Mouse (Mus musculus): ENCODE data around the gene Ccdc184. TPM values are rescaled to one million over a fixed set of nuclear protein-coding genes. Genes with fewer than 3 reads are reported as not detected.

Gene Ccdc184
- polyA plus RNA-seq (2014; fragmentation: Nextera tagmentation; extraction: Ambion mirVana): 2.0 and 2.5 TPM in 2 replicates

DNA sequence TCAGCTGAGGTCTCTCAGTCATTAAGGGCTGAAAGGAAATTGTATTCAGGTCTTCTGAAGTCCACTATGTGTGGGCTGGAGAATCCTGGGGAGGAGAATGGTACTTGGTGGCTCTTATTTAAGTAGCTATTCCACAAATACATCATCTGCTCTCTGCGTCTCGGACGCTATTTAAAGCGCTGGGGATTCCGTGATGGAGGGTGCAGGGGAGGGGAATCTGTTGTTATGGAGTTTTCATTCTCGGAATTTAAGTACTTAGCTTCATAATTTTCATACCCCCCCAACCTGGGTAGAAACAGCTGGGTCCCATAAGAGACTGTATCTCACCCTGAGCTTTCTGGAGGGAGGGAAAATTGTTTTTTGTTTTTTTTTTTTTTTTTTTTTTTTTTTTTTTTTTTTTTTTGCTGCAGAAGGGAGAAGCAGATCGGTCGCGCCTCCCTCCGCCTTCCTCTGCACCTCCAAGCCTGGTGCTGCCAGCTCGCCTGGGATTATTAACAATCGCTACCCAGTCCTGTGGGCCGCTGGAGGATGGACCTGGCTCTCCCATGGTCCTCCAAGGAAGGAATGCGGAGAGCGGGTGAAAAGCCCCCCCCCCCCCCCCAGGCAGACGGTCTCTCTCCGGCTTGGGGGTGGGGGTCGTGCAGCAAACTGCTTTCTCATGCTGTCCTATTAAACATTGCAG, at the start of gene Ccdc184:
Ccdc184 (plus strand) TSS at position 196 of the 682 bp plus-strand sequence.
- Histone ChIP-seq H3K9ac (ENCODE audit: low read depth, low read length) (peak within 1 kb of the TSS; percentile 38; the same call in 1 of the 2 replicates), H3K27ac (replicated peaks; ENCODE audit: low read depth, low read length) (no peak within 1 kb of the TSS; the same call in 1 of the 2 replicates), H3K9me3 (ENCODE audit: control insufficient read depth, low read length) (no peaks in the 10 kb centered on the region), H3K4me1 (ENCODE audit: control insufficient read depth, insufficient read depth, low read length) (no peaks in the 10 kb centered on the region), H3K4me3 (ENCODE audit: low read depth, low read length) (peak within 1 kb of the TSS; percentile 45), H3K27me3 (replicated peaks; ENCODE audit: control insufficient read depth, insufficient read depth, low read length) (peaks cover 65% of the 10 kb centered on the region), H3K4me2 (ENCODE audit: low read depth, low read length) (peak within 1 kb of the TSS; percentile 73), H3K36me3 (ENCODE audit: control insufficient read depth, insufficient read depth, low read length) (no peaks in the 10 kb centered on the region)
- DNase-seq (ENCODE audit: low spot score): no peak
- ATAC-seq (ENCODE audit: low read depth): peak; percentile 64; the same call in 1 of the 2 replicates
- 2% methylated on average over 18 of the region's 18 CpGs for WGBS

DNA sequence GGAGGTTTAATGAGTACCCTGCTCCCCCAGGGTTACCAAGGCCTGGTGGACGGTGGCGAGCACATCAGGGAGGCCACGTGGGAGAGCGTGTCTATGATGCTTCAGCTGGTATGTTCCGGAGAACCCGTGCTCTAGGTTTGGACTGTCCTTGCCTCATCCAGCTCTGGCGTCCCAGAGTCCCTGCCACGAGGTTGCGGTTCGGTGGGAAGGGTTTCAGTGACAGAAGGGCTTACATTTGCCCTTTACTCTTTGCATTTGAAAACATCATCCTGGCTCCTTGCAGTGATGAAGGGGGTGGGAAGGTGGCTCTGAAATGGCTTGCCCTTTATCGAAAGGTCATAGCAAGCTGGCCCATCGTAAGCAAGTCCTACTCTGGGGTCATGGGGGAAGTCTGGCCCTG, 47.6 kb upstream of the Ccdc184 start:
- no peak overlapping the region for H3K9ac ChIP-seq (ENCODE audit: low read depth, low read length)
- H3K4me3 ChIP-seq (ENCODE audit: low read depth, low read length): no peak overlapping the region
- H3K27me3 ChIP-seq (replicated peaks; ENCODE audit: control insufficient read depth, insufficient read depth, low read length): no peaks in the 10 kb centered on the region
- DNase-seq (ENCODE audit: low spot score): no peak
- H3K4me2 ChIP-seq (ENCODE audit: low read depth, low read length): no peak overlapping the region
- peaks cover 79% of the 10 kb centered on the region for H3K36me3 ChIP-seq (ENCODE audit: control insufficient read depth, insufficient read depth, low read length)
- H3K4me1 ChIP-seq (ENCODE audit: control insufficient read depth, insufficient read depth, low read length): no peaks in the 10 kb centered on the region
- H3K27ac ChIP-seq (replicated peaks; ENCODE audit: low read depth, low read length): no peak overlapping the region
- H3K9me3 ChIP-seq (ENCODE audit: control insufficient read depth, low read length): no peaks in the 10 kb centered on the region
- 92% methylated on average over 12 of the region's 12 CpGs for WGBS
- no peak for ATAC-seq (ENCODE audit: low read depth)

DNA sequence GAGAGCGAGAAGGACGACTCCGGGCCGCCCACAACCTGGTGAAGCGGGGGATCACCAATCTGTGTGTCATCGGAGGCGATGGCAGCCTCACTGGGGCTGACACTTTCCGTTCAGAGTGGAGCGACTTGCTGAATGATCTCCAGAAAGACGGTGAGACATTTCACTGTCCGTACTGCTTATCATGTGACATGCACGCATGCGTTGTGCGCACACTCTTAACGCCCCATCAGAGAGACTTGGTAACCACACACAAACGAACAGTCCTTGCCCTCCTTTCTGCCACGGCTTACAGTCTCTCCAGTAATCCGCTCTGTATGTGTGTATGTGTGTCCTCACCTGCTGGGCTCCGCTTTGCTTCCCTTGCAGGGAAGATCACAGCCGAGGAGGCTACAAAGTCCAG, 46.1 kb upstream of the Ccdc184 start:
- H3K27ac ChIP-seq (replicated peaks; ENCODE audit: low read depth, low read length): no peak overlapping the region
- peaks cover 90% of the 10 kb centered on the region for H3K36me3 ChIP-seq (ENCODE audit: control insufficient read depth, insufficient read depth, low read length)
- H3K4me1 ChIP-seq (ENCODE audit: control insufficient read depth, insufficient read depth, low read length): no peaks in the 10 kb centered on the region
- DNase-seq (ENCODE audit: low spot score): no peak
- H3K4me3 ChIP-seq (ENCODE audit: low read depth, low read length): no peak overlapping the region
- no peaks in the 10 kb centered on the region for H3K27me3 ChIP-seq (replicated peaks; ENCODE audit: control insufficient read depth, insufficient read depth, low read length)
- no peak overlapping the region for H3K9ac ChIP-seq (ENCODE audit: low read depth, low read length)
- ATAC-seq (ENCODE audit: low read depth): no peak
- no peak overlapping the region for H3K4me2 ChIP-seq (ENCODE audit: low read depth, low read length)
- 93% methylated on average over 20 of the region's 20 CpGs for WGBS
- H3K9me3 ChIP-seq (ENCODE audit: control insufficient read depth, low read length): no peaks in the 10 kb centered on the region

DNA sequence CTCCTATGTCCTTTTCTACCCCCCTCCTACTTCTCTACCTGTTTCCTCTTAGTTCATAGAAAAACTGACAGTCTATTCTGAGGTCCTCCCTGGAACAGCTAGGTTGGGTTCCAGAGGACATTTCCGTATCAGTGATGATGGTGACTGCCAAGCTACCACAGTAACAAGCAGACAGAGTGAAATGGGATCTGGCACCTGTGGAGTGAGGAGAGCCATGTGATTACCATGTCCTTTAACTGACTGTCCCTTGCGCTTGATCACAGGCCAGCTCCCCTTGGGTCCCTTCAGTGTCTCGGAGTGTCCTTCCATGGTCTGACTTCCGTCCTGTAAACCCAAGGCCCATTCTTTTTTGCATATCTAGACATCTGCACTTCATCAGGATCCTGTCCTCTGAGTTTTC, 36.0 kb upstream of the Ccdc184 start:
- H3K9ac ChIP-seq (ENCODE audit: low read depth, low read length): no peak overlapping the region
- ATAC-seq (ENCODE audit: low read depth) (no peak), DNase-seq (ENCODE audit: low spot score) (no peak)
- 91% methylated on average over 4 of the region's 4 CpGs for WGBS
- no peaks in the 10 kb centered on the region for H3K4me1 ChIP-seq (ENCODE audit: control insufficient read depth, insufficient read depth, low read length)
- no peaks in the 10 kb centered on the region for H3K27me3 ChIP-seq (replicated peaks; ENCODE audit: control insufficient read depth, insufficient read depth, low read length)
- H3K4me2 ChIP-seq (ENCODE audit: low read depth, low read length): no peak overlapping the region
- H3K4me3 ChIP-seq (ENCODE audit: low read depth, low read length): no peak overlapping the region
- peaks cover 86% of the 10 kb centered on the region for H3K36me3 ChIP-seq (ENCODE audit: control insufficient read depth, insufficient read depth, low read length)
- no peaks in the 10 kb centered on the region for H3K9me3 ChIP-seq (ENCODE audit: control insufficient read depth, low read length)
- no peak overlapping the region for H3K27ac ChIP-seq (replicated peaks; ENCODE audit: low read depth, low read length)

DNA sequence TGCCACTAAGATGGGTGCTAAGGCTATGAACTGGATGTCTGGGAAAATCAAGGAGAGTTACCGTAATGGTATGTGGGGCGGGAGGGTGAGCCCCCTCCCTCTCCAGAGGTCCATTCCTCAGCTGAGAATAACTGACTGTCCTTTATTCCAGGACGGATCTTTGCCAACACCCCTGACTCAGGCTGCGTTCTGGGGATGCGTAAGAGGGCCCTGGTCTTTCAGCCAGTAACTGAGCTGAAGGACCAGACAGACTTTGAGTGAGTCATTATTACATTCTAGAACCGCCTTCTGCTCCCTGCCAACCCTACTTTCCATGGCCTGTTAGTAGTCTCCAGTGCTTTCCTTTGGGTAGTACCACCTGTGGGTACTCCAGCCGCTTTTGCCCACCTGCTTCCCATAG, 35.5 kb upstream of the Ccdc184 start:
- no peak overlapping the region for H3K9ac ChIP-seq (ENCODE audit: low read depth, low read length)
- no peak for ATAC-seq (ENCODE audit: low read depth)
- H3K27ac ChIP-seq (replicated peaks; ENCODE audit: low read depth, low read length): no peak overlapping the region
- no peak overlapping the region for H3K4me3 ChIP-seq (ENCODE audit: low read depth, low read length)
- no peaks in the 10 kb centered on the region for H3K4me1 ChIP-seq (ENCODE audit: control insufficient read depth, insufficient read depth, low read length)
- no peaks in the 10 kb centered on the region for H3K27me3 ChIP-seq (replicated peaks; ENCODE audit: control insufficient read depth, insufficient read depth, low read length)
- H3K9me3 ChIP-seq (ENCODE audit: control insufficient read depth, low read length): no peaks in the 10 kb centered on the region
- H3K36me3 ChIP-seq (ENCODE audit: control insufficient read depth, insufficient read depth, low read length): peaks cover 90% of the 10 kb centered on the region
- no peak overlapping the region for H3K4me2 ChIP-seq (ENCODE audit: low read depth, low read length)
- WGBS: 90% methylated on average over 7 of the region's 7 CpGs
- DNase-seq (ENCODE audit: low spot score): no peak

DNA sequence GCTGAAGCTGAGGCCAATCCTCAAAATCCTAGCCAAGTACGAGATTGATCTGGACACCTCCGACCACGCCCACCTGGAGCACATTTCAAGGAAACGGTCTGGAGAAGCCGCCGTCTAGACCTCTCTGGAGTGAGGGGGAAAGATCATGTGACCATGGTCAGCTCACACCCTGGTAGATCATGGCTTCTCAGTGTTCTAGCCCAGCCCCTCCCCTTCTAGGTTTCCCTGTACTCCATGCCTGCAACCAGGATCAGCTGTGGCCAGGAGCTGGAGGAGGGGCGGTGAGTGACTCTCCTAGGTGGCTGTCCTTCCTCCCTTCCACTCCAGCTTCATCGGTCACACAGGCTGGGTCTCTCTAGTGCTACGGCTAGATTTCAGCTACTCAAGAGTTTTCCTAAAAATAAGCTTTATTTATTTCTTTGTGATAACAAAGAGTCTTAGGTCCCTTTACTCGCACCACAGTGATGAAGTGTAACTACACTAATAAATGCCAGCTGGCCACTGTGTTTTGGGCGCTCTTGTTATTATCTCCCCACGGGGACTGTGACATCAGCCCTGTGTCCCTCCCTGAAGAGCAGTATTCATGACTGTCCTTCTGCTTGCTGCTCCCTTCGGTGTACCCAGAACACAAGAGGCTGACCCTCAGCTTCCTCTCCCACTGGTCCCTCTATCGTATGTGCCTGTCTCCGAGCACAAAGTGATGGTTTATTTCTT, 34.9 kb upstream of the Ccdc184 start:
- H3K4me3 ChIP-seq (ENCODE audit: low read depth, low read length): no peak overlapping the region
- no peak for DNase-seq (ENCODE audit: low spot score)
- H3K4me2 ChIP-seq (ENCODE audit: low read depth, low read length): no peak overlapping the region
- peaks cover 91% of the 10 kb centered on the region for H3K36me3 ChIP-seq (ENCODE audit: control insufficient read depth, insufficient read depth, low read length)
- no peak for ATAC-seq (ENCODE audit: low read depth)
- no peaks in the 10 kb centered on the region for H3K27me3 ChIP-seq (replicated peaks; ENCODE audit: control insufficient read depth, insufficient read depth, low read length)
- no peaks in the 10 kb centered on the region for H3K9me3 ChIP-seq (ENCODE audit: control insufficient read depth, low read length)
- H3K9ac ChIP-seq (ENCODE audit: low read depth, low read length): no peak overlapping the region
- WGBS: 81% methylated on average over 15 of the region's 15 CpGs
- no peak overlapping the region for H3K27ac ChIP-seq (replicated peaks; ENCODE audit: low read depth, low read length)
- H3K4me1 ChIP-seq (ENCODE audit: control insufficient read depth, insufficient read depth, low read length): no peaks in the 10 kb centered on the region

DNA sequence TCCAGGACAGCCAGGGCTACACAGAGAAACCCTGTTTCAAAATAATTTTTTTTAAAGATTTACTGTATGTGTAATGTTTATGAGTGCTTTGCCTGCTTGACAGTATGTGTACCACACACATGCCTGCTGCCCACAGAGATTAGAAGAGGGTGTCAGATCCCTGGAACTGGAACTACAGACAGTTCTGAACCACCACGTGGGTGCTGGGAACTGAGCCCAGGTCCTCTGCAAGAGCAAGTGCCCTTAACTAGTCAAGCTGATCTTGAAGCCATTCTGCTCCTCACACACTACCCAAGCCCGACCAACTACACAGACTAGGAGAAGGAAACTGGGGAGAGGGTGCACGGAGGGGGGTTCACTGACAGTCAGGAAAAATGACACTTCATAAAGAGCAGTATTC, 33.5 kb upstream of the Ccdc184 start:
- no peaks in the 10 kb centered on the region for H3K4me1 ChIP-seq (ENCODE audit: control insufficient read depth, insufficient read depth, low read length)
- no peak for DNase-seq (ENCODE audit: low spot score)
- peaks cover 83% of the 10 kb centered on the region for H3K36me3 ChIP-seq (ENCODE audit: control insufficient read depth, insufficient read depth, low read length)
- no peak for ATAC-seq (ENCODE audit: low read depth)
- H3K9ac ChIP-seq (ENCODE audit: low read depth, low read length): no peak overlapping the region
- no peak overlapping the region for H3K4me3 ChIP-seq (ENCODE audit: low read depth, low read length)
- H3K27me3 ChIP-seq (replicated peaks; ENCODE audit: control insufficient read depth, insufficient read depth, low read length): no peaks in the 10 kb centered on the region
- no peaks in the 10 kb centered on the region for H3K9me3 ChIP-seq (ENCODE audit: control insufficient read depth, low read length)
- 87% methylated on average over 3 of the region's 3 CpGs for WGBS
- no peak overlapping the region for H3K4me2 ChIP-seq (ENCODE audit: low read depth, low read length)
- no peak overlapping the region for H3K27ac ChIP-seq (replicated peaks; ENCODE audit: low read depth, low read length)

DNA sequence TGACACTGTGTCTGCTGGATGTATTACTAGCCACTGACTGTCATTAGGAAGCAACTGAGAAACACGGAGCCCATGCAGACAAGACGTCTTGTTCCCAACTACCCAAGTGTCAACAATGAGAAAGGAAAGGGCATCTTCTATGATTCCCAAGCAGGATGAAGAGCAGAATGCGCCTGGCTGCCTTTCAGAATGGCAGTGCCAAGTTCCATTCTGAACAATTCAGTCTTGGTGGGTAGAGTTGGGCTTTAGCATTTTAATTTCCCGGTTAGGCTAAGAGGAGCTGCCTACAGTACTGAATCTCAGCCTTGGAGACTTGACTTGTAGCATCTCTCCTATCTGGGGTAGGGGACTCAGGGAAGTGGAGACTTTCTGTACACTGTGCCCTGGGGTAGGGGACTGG, 32.9 kb upstream of the Ccdc184 start:
- ATAC-seq (ENCODE audit: low read depth): no peak
- Histone ChIP-seq H3K4me1 (ENCODE audit: control insufficient read depth, insufficient read depth, low read length) (no peaks in the 10 kb centered on the region), H3K9ac (ENCODE audit: low read depth, low read length) (no peak overlapping the region), H3K4me3 (ENCODE audit: low read depth, low read length) (no peak overlapping the region), H3K4me2 (ENCODE audit: low read depth, low read length) (no peak overlapping the region), H3K36me3 (ENCODE audit: control insufficient read depth, insufficient read depth, low read length) (peaks cover 79% of the 10 kb centered on the region), H3K27me3 (replicated peaks; ENCODE audit: control insufficient read depth, insufficient read depth, low read length) (no peaks in the 10 kb centered on the region), H3K27ac (replicated peaks; ENCODE audit: low read depth, low read length) (no peak overlapping the region), H3K9me3 (ENCODE audit: control insufficient read depth, low read length) (no peaks in the 10 kb centered on the region)
- DNase-seq (ENCODE audit: low spot score): no peak
- WGBS: 92% methylated on average over 4 of the region's 4 CpGs

DNA sequence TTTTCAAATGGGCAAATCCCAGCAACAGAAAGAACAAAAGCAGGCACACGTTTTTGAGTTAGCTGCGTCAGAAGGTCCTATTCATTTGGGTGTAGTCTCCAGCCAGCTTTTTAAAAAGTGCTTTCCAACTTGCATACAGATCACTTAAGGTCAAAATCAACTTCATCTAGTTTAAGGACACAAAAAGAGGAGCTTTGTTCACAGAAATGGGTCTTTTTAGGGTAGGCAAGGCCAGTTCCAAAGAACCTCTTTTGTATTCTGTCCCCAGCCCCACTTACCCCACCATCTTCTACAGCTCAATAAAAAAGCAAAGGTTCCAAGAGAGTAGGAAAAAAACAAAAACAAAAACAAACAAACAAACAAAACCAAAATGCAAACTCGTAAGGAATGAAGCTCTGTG, 32.3 kb upstream of the Ccdc184 start:
- H3K9me3 ChIP-seq (ENCODE audit: control insufficient read depth, low read length): no peaks in the 10 kb centered on the region
- no peak overlapping the region for H3K9ac ChIP-seq (ENCODE audit: low read depth, low read length)
- ATAC-seq (ENCODE audit: low read depth): no peak

More for the DNA sequence above, 32.3 kb upstream of the Ccdc184 start:
- 82% methylated on average over 3 of the region's 3 CpGs for WGBS
- H3K4me2 ChIP-seq (ENCODE audit: low read depth, low read length): no peak overlapping the region
- H3K4me3 ChIP-seq (ENCODE audit: low read depth, low read length): no peak overlapping the region
- no peaks in the 10 kb centered on the region for H3K27me3 ChIP-seq (replicated peaks; ENCODE audit: control insufficient read depth, insufficient read depth, low read length)
- H3K36me3 ChIP-seq (ENCODE audit: control insufficient read depth, insufficient read depth, low read length): peaks cover 79% of the 10 kb centered on the region
- H3K4me1 ChIP-seq (ENCODE audit: control insufficient read depth, insufficient read depth, low read length): no peaks in the 10 kb centered on the region
- no peak overlapping the region for H3K27ac ChIP-seq (replicated peaks; ENCODE audit: low read depth, low read length)
- no peak for DNase-seq (ENCODE audit: low spot score)
